Mouse (Mus musculus) thymus, postnatal 4 days (tissue): Measurements from ENCODE around the gene Vmn2r27.
A peak's percentile ranks its signal among the peaks of the same experiment; 100 is the strongest.

Experiments
- DNase-seq: peaks from one replicate; pipeline ENCODE4 v3.0.0; 2021

Vmn2r27 gene

GRCm38 (mm10) chr6:124231756-124232155 lies at the start of gene Vmn2r27:
TSS of gene Vmn2r27 (minus strand) at chr6:124231856.
- DNase-seq = no peak

- no peak for DNase-seq
These were observed 46.6 kb upstream of the Vmn2r27 start for GRCm38 (mm10) chr6:124278291-124278690.

GRCm38 (mm10) chr6:124277641-124278040 lies 46.0 kb upstream of the Vmn2r27 start:
- DNase-seq = no peak

- DNase-seq = no peak
These were observed 41.7 kb upstream of the Vmn2r27 start for GRCm38 (mm10) chr6:124273231-124273880.

GRCm38 (mm10) chr6:124262696-124263095 lies 31.0 kb upstream of the Vmn2r27 start:
- peak; percentile 92 for DNase-seq

GRCm38 (mm10) chr6:124260198-124260931 lies 28.7 kb upstream of the Vmn2r27 start:
- peak; percentile 84 for DNase-seq

- DNase-seq = no peak
These were observed 24.2 kb upstream of the Vmn2r27 start for GRCm38 (mm10) chr6:124255721-124256470.

- no peak for DNase-seq
These were observed 29.5 kb downstream of the Vmn2r27 start for GRCm38 (mm10) chr6:124202116-124202515.

GRCm38 (mm10) chr6:124168499-124169257 lies 63.0 kb downstream of the Vmn2r27 start:
- no peak for DNase-seq

- no peak for DNase-seq
These were observed 65.1 kb downstream of the Vmn2r27 start for GRCm38 (mm10) chr6:124166596-124166995.

- DNase-seq = no peak
These were observed 81.8 kb downstream of the Vmn2r27 start for GRCm38 (mm10) chr6:124149808-124150207.
